Mouse (Mus musculus) ES-Bruce4 (cell line): ENCODE data around the gene Olfr1360.

Experiments used
- CTCF ChIP-seq: IDR thresholded peaks from one replicate; pipeline ENCODE4 v1.8.1; 2011; ENCODE audit warnings: low read depth, low read length
- POLR2A ChIP-seq: IDR thresholded peaks from one replicate; pipeline ENCODE4 v1.8.1; 2011; ENCODE audit warnings: low read length; ENCODE audit not compliant: insufficient read depth

DNA sequence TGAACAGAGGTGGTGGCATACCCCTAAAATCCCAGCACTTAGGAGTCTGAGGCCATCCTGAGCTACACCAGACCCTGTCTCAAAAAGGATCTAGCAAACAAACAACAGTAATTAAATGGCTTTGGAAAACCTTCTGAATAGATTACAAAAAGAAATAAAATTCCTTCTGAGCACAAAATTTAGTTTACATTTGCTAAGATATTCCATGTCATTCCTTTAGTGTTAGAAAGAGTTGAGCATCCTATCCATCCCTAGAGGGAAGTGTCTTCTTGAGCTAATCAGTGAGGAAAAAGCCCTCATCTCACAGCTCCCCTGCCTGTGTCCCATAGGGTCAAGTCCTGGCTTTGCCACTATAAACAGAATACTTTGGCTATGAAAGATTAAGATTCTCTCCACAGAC, 20.6 kb upstream of the Olfr1360 start, which contains the start of gene Olfr1359:
- TF ChIP-seq CTCF (no peak), POLR2A (no peak)
